Mouse (Mus musculus) neural tube, embryonic 12.5 days (tissue): ENCODE data around the gene Trp53bp2. TPM values are rescaled to one million over a fixed set of nuclear protein-coding genes. Genes with fewer than 3 reads are reported as not detected.

ENCODE experiments used
- ATAC-seq: fragments of 200-750 bp; cut with Nextera tagmentation; 2 replicates; pipeline ENCODE4 v1.8.0; 2017; ENCODE audit warnings: low read depth, mild to moderate bottlenecking, moderate TSS enrichment, moderate library complexity; ENCODE audit not compliant: low FRiP score
- H3K27ac ChIP-seq: fragments of 300-500 bp; sonication (generic); 2 replicates; pipeline ENCODE4 v1.5.1; 2016
- H3K27me3 ChIP-seq: fragments of 300-500 bp; sonication (generic); replicated peaks from 2 replicates; pipeline ENCODE4 v1.6.1; 2016; ENCODE audit warnings: mild to moderate bottlenecking
- H3K36me3 ChIP-seq: fragments of 300-500 bp; sonication (generic); 2 replicates; pipeline ENCODE4 v1.6.1; 2016; ENCODE audit warnings: mild to moderate bottlenecking
- H3K4me1 ChIP-seq: fragments of 300-500 bp; sonication (generic); 2 replicates; pipeline ENCODE4 v1.6.1; 2016
- H3K4me2 ChIP-seq: fragments of 300-500 bp; sonication (generic); replicated peaks from 2 replicates; pipeline ENCODE4 v1.6.1; 2016; ENCODE audit warnings: mild to moderate bottlenecking
- H3K4me3 ChIP-seq: fragments of 300-500 bp; sonication (generic); 2 replicates; pipeline ENCODE4 v1.5.1; 2016
- H3K9ac ChIP-seq: fragments of 300-500 bp; sonication (generic); 2 replicates; pipeline ENCODE4 v1.6.1; 2016; ENCODE audit warnings: mild to moderate bottlenecking
- H3K9me3 ChIP-seq: fragments of 300-500 bp; sonication (generic); 2 replicates; pipeline ENCODE4 v1.6.1; 2016; ENCODE audit warnings: mild to moderate bottlenecking
- WGBS: fragments of 180-500 bp; shearing (Covaris S2); methylation state at CpG from one replicate; pipeline ENCODE4 v1.1.7; 2016; 5-methylcytosine and 5-hydroxymethylcytosine counted together
- polyA plus RNA-seq: library from polyadenylated mRNA; unstranded; fragments of >200 nt; fragmentation: Nextera tagmentation; extraction: Ambion mirVana; gene quantifications from 2 replicates; pipeline ENCODE4 v1.2.1, GENCODE M21; 2016

Trp53bp2 gene
- polyA plus RNA-seq, 1 experiment from 2014 or later = 32.2 TPM

DNA sequence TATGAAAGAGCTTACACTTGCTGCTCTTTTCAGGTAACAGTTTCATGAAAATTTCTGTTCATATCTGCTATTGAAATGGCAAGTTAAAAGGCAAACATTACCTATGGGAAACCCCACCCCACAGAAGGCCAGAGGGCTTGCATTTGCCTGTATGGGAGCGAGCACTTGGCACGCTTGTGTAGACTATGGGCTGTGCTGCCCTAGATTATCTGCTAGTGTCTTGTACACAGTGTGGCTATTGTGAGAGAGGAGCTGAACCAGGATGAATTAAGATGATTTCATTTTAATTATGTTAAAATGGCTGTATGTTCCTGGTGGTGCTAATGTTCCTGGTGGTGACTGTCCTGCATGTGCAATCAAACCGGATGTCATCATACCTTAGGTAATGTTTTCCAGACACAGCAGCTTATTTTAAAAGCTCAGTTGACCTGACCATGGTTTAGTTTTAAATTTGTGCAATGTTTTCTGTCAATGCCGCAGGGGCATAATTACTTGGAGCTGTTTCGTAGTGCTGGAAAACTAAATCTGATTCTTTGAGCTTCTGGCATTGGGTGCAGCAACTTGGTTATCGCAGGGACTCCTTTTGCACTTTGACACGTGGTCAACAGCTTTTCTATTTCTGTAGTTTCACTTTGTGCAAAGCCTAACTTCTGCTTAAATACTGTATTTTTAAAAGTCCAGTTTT is 3.8 kb downstream of the Trp53bp2 start:
- H3K9me3 ChIP-seq = no peaks in the 10 kb centered on the region
- no peak overlapping the region for H3K9ac ChIP-seq
- no peak overlapping the region for H3K4me3 ChIP-seq
- H3K4me1 ChIP-seq = peaks cover 19% of the 10 kb centered on the region
- no peak overlapping the region for H3K4me2 ChIP-seq
- H3K27me3 ChIP-seq = no peaks in the 10 kb centered on the region
- H3K27ac ChIP-seq = no peak overlapping the region
- 85% methylated on average over 7 of the region's 7 CpGs for WGBS
- no peaks in the 10 kb centered on the region for H3K36me3 ChIP-seq
- ATAC-seq = no peak

DNA sequence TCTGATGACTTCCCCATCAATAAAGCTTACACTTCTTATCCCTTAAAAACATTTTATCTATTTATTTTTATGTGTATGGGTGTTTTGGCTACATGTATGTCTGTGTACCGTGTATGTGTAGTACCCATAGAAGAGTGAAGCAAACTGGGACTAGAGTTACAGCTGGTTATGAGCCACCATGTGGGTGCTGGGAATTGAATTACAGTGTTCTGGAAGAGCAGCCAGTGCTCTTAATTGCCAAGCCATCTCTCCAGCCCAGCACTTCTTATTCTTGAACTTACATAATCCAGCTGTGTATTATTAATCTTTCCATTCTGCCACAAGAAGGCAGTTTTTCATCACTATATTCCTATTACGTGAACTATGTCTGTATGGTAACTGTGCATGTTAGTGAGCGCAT is 10.5 kb downstream of the Trp53bp2 start:
- Histone ChIP-seq H3K9me3 (no peaks in the 10 kb centered on the region), H3K27ac (no peak overlapping the region), H3K9ac (no peak overlapping the region), H3K27me3 (no peaks in the 10 kb centered on the region), H3K4me3 (no peak overlapping the region), H3K4me1 (0 out of 2 replicates have a peak, but pooled peaks cover 4% of the 10 kb centered on the region), H3K36me3 (no peaks in the 10 kb centered on the region), H3K4me2 (no peak overlapping the region)
- no peak for ATAC-seq
- 69% methylated on average over 3 of the region's 3 CpGs for WGBS

DNA sequence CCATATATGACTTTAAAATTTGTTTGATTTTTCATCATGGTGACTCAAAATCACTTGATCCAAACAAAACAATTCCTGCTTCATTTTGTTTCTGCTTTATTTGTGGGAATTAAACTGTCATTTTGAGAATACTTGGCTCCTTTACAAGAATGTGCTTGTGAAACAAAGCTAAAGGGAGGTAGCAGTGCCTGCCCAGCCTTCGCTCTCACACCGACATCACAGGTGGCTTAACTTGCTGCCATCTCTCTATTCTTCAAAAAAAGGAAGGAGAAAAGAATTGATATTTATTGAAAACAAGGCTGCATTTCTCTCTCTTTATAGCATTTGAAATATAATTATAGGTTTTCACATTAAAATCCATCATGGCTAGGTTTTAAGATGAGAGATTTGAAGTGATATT is 15.3 kb downstream of the Trp53bp2 start:
- Histone ChIP-seq H3K27ac (no peak overlapping the region), H3K9me3 (no peaks in the 10 kb centered on the region), H3K4me1 (peaks cover 4% of the 10 kb centered on the region; the same call in 1 of the 2 replicates), H3K9ac (no peak overlapping the region), H3K36me3 (peaks cover 6% of the 10 kb centered on the region), H3K4me2 (no peak overlapping the region), H3K27me3 (no peaks in the 10 kb centered on the region), H3K4me3 (no peak overlapping the region)
- 92% methylated on average over 2 of the region's 2 CpGs for WGBS
- ATAC-seq = no peak

DNA sequence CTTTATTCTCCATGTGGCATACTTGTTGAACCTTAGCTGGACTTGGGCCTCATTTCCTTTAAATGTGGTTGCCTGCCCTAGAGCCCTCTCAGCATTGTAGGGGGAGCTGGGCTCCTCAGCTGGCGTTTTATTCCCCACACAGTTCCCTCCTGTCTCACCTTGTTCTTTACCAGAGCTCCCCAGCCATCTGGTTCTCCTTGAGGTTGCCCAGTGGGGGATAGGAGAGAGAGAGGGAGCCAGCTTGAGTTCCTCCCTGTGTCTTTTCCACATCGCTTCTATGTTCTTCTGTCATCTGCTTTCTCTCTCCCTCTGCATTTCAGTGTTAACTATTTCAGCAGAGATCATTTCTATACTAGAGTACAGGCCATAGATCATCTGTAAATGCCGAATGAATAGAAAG is 16.2 kb downstream of the Trp53bp2 start:
- H3K4me1 ChIP-seq = peaks cover 4% of the 10 kb centered on the region; the same call in 1 of the 2 replicates
- no peaks in the 10 kb centered on the region for H3K9me3 ChIP-seq
- H3K27me3 ChIP-seq = no peaks in the 10 kb centered on the region
- no peak overlapping the region for H3K4me2 ChIP-seq
- H3K36me3 ChIP-seq = peaks cover 14% of the 10 kb centered on the region
- 80% methylated on average over 3 of the region's 3 CpGs for WGBS
- H3K4me3 ChIP-seq = no peak overlapping the region
- no peak for ATAC-seq
- no peak overlapping the region for H3K27ac ChIP-seq
- no peak overlapping the region for H3K9ac ChIP-seq

DNA sequence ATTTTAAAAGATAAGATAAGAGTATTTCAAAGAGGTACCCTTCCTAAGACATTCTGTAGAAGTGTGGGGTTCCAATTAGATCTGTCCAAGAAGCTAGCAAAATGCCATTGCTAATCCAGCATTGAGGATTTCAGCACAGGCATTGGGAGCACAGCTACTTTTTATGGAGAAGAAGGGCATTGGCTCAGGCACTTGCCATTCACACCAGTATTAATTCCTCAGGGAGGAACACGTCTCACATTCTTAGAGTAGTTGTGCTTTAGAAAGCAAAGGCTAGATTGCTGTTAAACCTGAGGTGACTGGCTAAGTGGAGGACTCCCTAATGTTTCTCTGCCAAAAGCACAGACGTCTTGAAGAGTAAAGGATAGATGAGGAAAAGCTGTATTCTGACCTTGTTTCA is 17.5 kb downstream of the Trp53bp2 start:
- Histone ChIP-seq H3K36me3 (peaks cover 19% of the 10 kb centered on the region), H3K9me3 (no peaks in the 10 kb centered on the region), H3K4me3 (no peak overlapping the region), H3K9ac (no peak overlapping the region), H3K27ac (no peak overlapping the region), H3K27me3 (no peaks in the 10 kb centered on the region), H3K4me1 (peaks cover 4% of the 10 kb centered on the region; the same call in 1 of the 2 replicates), H3K4me2 (no peak overlapping the region)
- ATAC-seq = no peak
- 56% methylated on average over 2 of the region's 2 CpGs for WGBS

DNA sequence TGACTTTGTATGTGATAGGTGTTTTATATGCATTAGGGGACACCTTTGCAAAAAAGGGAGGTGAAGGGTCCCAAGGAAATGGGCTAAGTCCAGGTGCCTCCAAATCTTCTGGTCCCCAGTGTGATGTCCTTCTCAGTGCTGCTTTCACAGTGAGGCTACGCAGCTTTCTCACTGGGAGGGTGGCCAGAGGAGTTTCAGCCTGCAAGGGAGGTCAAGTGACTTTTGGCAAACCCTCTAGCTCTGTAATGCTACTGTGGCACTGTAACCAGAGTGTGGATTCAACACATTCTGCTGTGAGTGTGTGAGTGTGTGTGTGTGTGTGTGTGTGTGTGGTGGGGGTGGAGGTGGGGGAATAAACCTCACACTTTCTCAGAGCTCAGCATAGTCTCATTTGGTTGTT is 18.5 kb downstream of the Trp53bp2 start:
- Histone ChIP-seq H3K4me3 (no peak overlapping the region), H3K9ac (no peak overlapping the region), H3K27ac (no peak overlapping the region), H3K4me2 (no peak overlapping the region), H3K4me1 (peaks cover 4% of the 10 kb centered on the region; the same call in 1 of the 2 replicates), H3K9me3 (no peaks in the 10 kb centered on the region), H3K36me3 (peaks cover 29% of the 10 kb centered on the region), H3K27me3 (no peaks in the 10 kb centered on the region)
- no peak for ATAC-seq
- 86% methylated on average over 1 of the region's 1 CpGs for WGBS

DNA sequence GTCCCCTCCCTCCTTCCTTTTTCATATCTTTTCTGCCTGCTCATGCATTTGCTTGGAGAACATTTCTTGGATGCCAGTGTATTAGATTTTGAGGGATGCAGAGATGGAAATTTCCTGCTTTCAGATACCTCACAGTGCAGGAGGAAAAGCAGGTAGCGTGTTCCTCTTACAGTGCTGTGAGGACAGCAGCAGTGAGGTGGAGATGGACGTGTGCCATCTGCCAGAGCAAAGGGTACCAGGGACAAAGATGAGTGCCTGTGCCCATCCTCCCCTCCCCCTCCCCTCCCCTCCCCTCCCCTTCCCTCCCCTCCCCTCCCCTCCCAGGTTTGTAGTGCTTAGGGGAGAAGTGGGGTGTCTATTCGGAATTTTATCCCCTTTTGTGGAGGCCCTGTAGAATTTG is 20.9 kb downstream of the Trp53bp2 start:
- no peak for ATAC-seq
- WGBS = 78% methylated on average over 3 of the region's 3 CpGs
- H3K9me3 ChIP-seq = no peaks in the 10 kb centered on the region
- H3K4me1 ChIP-seq = peaks cover 4% of the 10 kb centered on the region; the same call in 1 of the 2 replicates
- no peak overlapping the region for H3K9ac ChIP-seq
- no peak overlapping the region for H3K4me3 ChIP-seq
- H3K36me3 ChIP-seq = peaks cover 37% of the 10 kb centered on the region
- no peaks in the 10 kb centered on the region for H3K27me3 ChIP-seq
- H3K27ac ChIP-seq = no peak overlapping the region
- no peak overlapping the region for H3K4me2 ChIP-seq

DNA sequence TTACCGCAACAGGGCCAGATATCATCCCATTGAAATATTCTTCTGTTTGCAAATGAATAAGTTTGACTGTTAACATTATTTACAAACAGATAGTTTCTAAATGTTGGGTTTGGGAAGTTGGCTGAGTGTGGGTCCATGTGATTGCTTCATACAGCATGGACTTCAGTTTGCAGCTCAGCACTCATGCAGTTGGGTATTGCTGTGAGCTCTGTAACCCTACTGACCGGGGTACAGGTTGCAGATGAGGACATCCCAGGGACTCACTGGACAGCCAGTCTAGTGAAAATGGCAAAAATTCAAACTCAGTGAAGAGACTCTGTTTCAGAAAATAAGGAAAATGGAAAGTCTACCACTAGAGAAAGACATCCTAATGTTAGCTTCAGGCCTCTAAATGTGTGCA is 21.7 kb downstream of the Trp53bp2 start:
- H3K9me3 ChIP-seq = no peaks in the 10 kb centered on the region
- H3K4me1 ChIP-seq = no peaks in the 10 kb centered on the region
- no peak overlapping the region for H3K27ac ChIP-seq
- H3K4me2 ChIP-seq = no peak overlapping the region
- ATAC-seq = no peak
- 94% methylated on average over 2 of the region's 2 CpGs for WGBS
- no peak overlapping the region for H3K9ac ChIP-seq
- no peak overlapping the region for H3K4me3 ChIP-seq
- no peaks in the 10 kb centered on the region for H3K27me3 ChIP-seq
- H3K36me3 ChIP-seq = peaks cover 42% of the 10 kb centered on the region

DNA sequence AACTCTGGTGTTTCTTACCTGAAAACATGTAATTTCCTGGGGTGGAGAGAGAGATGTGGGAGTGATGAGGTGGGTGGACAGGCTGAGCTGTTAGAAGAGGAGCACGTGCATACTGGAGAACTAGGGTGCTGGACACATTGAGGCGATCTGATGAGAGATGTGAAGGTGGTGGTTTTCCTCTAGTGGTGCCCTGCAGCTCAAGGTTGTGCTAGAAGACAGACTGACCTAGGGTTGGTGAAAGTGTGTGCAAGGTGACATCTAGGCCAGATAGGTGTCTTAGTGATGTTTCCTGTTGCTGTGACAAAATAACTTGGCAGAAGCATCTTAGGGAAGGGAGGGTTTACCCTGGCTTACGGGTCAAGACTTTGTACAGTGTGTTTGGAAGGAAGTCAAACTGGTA is 23.1 kb downstream of the Trp53bp2 start:
- Histone ChIP-seq H3K36me3 (peaks cover 46% of the 10 kb centered on the region), H3K4me3 (no peak overlapping the region), H3K4me1 (no peaks in the 10 kb centered on the region), H3K9ac (no peak overlapping the region), H3K4me2 (no peak overlapping the region), H3K27ac (no peak overlapping the region), H3K27me3 (no peaks in the 10 kb centered on the region), H3K9me3 (no peaks in the 10 kb centered on the region)
- no peak for ATAC-seq
- 94% methylated on average over 3 of the region's 3 CpGs for WGBS

DNA sequence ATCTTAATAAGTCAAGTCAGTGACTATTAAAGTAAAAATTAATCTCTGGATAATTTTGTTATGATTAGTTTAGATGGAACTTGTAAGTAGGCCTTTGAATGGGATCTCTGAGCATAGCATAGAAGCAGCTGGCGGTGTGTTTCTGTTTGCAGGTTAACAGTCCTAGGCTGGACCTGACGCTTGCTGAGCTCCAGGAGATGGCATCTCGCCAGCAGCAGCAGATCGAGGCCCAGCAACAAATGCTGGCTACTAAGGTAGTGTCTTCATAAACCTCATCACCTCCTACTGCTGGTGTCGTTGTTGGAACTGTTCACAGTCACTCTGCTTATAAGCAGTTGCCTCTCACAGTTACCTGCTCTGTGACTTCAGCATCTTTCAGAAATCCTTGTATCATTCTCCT is 27.8 kb downstream of the Trp53bp2 start:
- H3K36me3 ChIP-seq = peaks cover 56% of the 10 kb centered on the region
- H3K9me3 ChIP-seq = no peaks in the 10 kb centered on the region
- WGBS = 86% methylated on average over 5 of the region's 5 CpGs
- H3K27me3 ChIP-seq = no peaks in the 10 kb centered on the region
- no peak overlapping the region for H3K4me3 ChIP-seq
- H3K4me1 ChIP-seq = no peaks in the 10 kb centered on the region
- ATAC-seq = no peak
- H3K4me2 ChIP-seq = no peak overlapping the region
- H3K9ac ChIP-seq = no peak overlapping the region
- no peak overlapping the region for H3K27ac ChIP-seq

DNA sequence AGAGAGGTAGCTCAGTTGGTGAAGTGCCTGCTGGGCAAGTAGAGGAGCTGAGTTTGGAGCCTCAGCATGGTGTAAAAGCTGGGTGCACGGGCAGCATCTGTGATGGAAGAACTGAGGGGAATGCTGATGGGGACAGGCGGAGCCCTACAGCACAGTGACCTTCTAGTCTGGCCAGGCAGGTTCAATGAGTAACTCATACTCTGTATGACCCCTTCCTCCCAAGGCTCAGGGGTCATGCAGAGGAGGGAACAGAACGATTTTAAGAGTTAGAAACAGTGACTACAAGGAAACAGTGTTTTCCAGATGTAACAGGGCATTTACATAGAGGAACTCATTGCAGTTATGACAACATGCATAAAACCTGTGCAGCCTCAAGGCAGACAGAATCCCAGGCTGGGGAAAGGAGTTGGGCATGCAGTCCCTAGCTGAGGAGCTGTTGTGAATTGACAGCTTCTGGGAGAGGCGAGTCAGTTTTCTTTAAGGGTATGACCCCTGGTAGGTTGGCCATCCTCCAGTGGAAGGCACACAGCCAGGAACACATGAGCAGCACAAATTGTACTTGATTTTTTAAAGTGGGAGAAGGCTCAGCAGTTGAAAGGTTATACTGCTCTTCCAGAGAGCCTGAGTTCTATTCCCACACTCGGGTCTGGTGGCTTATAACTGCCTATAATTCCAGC is 30.7 kb downstream of the Trp53bp2 start:
- no peak for ATAC-seq
- Histone ChIP-seq H3K27me3 (no peaks in the 10 kb centered on the region), H3K36me3 (peaks cover 67% of the 10 kb centered on the region)

DNA sequence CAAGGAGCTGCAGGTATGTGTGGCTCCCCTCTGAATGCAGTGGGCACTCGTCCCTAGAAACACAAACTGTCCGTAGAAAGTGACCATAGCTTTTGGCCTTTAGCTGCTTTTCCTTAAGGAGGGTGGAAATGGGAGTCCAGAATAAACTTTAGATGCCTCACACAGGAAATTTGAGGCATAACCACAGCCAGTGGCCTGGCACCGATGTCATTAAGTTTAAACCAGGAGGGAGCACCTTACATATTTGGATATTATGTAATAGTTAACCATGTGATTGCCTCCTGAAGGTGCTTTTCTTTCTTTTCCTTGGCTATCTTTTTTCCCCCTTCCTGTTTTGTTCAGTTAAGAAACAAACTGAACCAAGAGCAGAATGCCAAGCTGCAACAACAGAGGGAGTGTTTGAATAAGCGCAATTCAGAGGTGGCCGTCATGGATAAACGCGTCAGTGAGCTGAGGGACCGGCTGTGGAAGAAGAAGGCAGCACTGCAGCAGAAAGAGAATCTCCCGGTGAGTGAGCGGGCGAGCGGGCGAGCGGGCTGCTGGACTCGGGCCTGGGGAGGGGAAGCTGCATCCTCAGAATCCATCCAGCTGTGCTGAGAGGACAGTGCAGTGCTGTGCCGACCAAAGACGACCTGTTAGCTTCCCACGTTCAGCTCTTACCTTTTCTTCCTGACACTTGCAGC is 33.0 kb downstream of the Trp53bp2 start:
- H3K9ac ChIP-seq = no peak overlapping the region
- ATAC-seq = no peak
- no peaks in the 10 kb centered on the region for H3K9me3 ChIP-seq
- no peaks in the 10 kb centered on the region for H3K27me3 ChIP-seq
- H3K36me3 ChIP-seq = peaks cover 77% of the 10 kb centered on the region
- H3K4me1 ChIP-seq = no peaks in the 10 kb centered on the region
- H3K4me2 ChIP-seq = no peak overlapping the region
- 87% methylated on average over 18 of the region's 18 CpGs for WGBS
- H3K4me3 ChIP-seq = no peak overlapping the region
- H3K27ac ChIP-seq = no peak overlapping the region

More for the DNA sequence above, 30.7 kb downstream of the Trp53bp2 start:
- WGBS = 83% methylated on average over 5 of the region's 5 CpGs
- H3K4me1 ChIP-seq = no peaks in the 10 kb centered on the region
- H3K9ac ChIP-seq = no peak overlapping the region
- H3K4me3 ChIP-seq = no peak overlapping the region
- H3K27ac ChIP-seq = no peak overlapping the region
- no peak overlapping the region for H3K4me2 ChIP-seq
- H3K9me3 ChIP-seq = no peaks in the 10 kb centered on the region
